Comparison of ENCODE assay signal across 9 mouse cellular contexts in the genomic region with DNA sequence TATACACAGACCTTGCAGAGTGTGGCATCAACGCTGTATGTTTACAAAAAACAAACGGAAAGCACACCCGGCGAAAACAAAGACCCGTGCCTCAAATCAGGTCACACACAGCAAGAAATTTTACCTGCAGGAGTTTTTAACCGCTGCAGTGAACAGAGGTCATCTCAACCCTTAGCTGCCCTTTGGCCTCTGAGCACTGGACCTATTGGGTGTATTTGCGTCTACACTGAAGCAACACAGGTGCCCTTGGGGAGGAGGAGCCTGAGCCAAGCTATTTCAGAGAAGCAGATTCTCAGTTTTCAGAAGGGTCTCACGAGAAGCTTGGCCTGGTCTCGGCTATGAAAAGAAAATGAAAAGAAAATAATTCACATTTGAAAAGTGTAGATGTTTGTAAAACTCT.
A peak's percentile ranks its signal among the peaks of the same experiment; 100 is the strongest.
DNase-seq lines count a peak whose midpoint lies in the region; ATAC-seq lines count a peak whose summit lies in the region.
"Had no signal": no experiment of that assay in that cellular context is flagged by ENCODE, and none has a peak within 500 bp of the region (broad histone marks: within the 10 kb centered on the region; RNA-seq: fewer than 3 reads in every experiment).

No protein-coding gene starts in this region.

- peak overlapping the region; percentile 81 for H3K4me2 ChIP-seq in kidney, embryonic 15.5 days
- H3K4me2 ChIP-seq in embryonic facial prominence, embryonic 15.5 days (replicated peaks), result peak overlapping the region; percentile 78; the same call in 1 of the 2 replicates
- H3K4me2 ChIP-seq in intestine, embryonic 15.5 days (replicated peaks), result peak overlapping the region; percentile 78; the same call in 1 of the 2 replicates
- peak overlapping the region; percentile 73 for H3K4me2 ChIP-seq in midbrain, embryonic 16.5 days (ENCODE audit: low read length)

- H3K9ac ChIP-seq in kidney, embryonic 15.5 days, result no peak overlapping the region
- no peak overlapping the region for H3K9ac ChIP-seq in embryonic facial prominence, embryonic 15.5 days
- no peak overlapping the region for H3K9ac ChIP-seq in intestine, embryonic 15.5 days
- no peak overlapping the region for H3K9ac ChIP-seq in midbrain, embryonic 16.5 days (ENCODE audit: low read depth, low read length)

- WGBS in kidney, embryonic 15.5 days, result 14% methylated on average over 9 of the region's 9 CpGs
- WGBS in embryonic facial prominence, embryonic 15.5 days, result 20% methylated on average over 9 of the region's 9 CpGs
- 25% methylated on average over 9 of the region's 9 CpGs for WGBS in intestine, embryonic 15.5 days
- 8% methylated on average over 9 of the region's 9 CpGs for WGBS in midbrain, embryonic 16.5 days

- no peaks in the 10 kb centered on the region for H3K36me3 ChIP-seq in kidney, embryonic 15.5 days
- H3K36me3 ChIP-seq in embryonic facial prominence, embryonic 15.5 days, result no peaks in the 10 kb centered on the region
- no peaks in the 10 kb centered on the region for H3K36me3 ChIP-seq in intestine, embryonic 15.5 days
- no peaks in the 10 kb centered on the region for H3K36me3 ChIP-seq in midbrain, embryonic 16.5 days (ENCODE audit: control insufficient read depth, insufficient read depth, low read length)

- H3K27ac ChIP-seq in kidney, embryonic 15.5 days, result peak overlapping the region; percentile 60; the same call in 1 of the 2 replicates
- H3K27ac ChIP-seq in embryonic facial prominence, embryonic 15.5 days (replicated peaks), result no peak overlapping the region
- H3K27ac ChIP-seq in intestine, embryonic 15.5 days, result no peak overlapping the region
- peak overlapping the region; percentile 43; the same call in 1 of the 2 replicates for H3K27ac ChIP-seq in midbrain, embryonic 16.5 days (ENCODE audit: low read length)

- DNase-seq in kidney, adult 8-10 months, result no peak
- DNase-seq in B cell, adult 2 months, result no peak
- DNase-seq in lung, postnatal 4 days, result no peak
- DNase-seq in left cerebral cortex, postnatal 25 days (ENCODE audit: low spot score in 2 of 2), result no peak

- intact Hi-C loops in left cerebral cortex, postnatal 25 days (cut with DNase I), result loop anchor here (1.0 to 5.0 kb wide), 3 partner anchors 60 to 770 kb away; no protein-coding TSS in a partner anchor

- no peaks in the 10 kb centered on the region for H3K9me3 ChIP-seq in kidney, embryonic 15.5 days (replicated peaks)
- H3K9me3 ChIP-seq in embryonic facial prominence, embryonic 15.5 days (replicated peaks), result no peaks in the 10 kb centered on the region
- no peaks in the 10 kb centered on the region for H3K9me3 ChIP-seq in intestine, embryonic 15.5 days
- H3K9me3 ChIP-seq in midbrain, embryonic 16.5 days (replicated peaks; ENCODE audit: control insufficient read depth, low read length, poor library complexity, severe bottlenecking), result no peaks in the 10 kb centered on the region

- ATAC-seq in kidney, embryonic 15.5 days (replicated peaks; ENCODE audit: low FRiP score), result no peak
- no peak for ATAC-seq in embryonic facial prominence, embryonic 15.5 days (ENCODE audit: insufficient number of reproducible peaks, low FRiP score, low TSS enrichment, low read depth)
- ATAC-seq in intestine, embryonic 15.5 days, result no peak
- ATAC-seq in midbrain, embryonic 16.5 days, result no peak

- peaks cover 3% of the 10 kb centered on the region; the same call in 1 of the 2 replicates for H3K27me3 ChIP-seq in kidney, embryonic 15.5 days
- H3K27me3 ChIP-seq in embryonic facial prominence, embryonic 15.5 days, result 0 out of 2 replicates have a peak, but pooled peaks cover 3% of the 10 kb centered on the region
- H3K27me3 ChIP-seq in intestine, embryonic 15.5 days (replicated peaks), result no peaks in the 10 kb centered on the region
- H3K27me3 ChIP-seq in midbrain, embryonic 16.5 days (ENCODE audit: control insufficient read depth, insufficient read depth, low read depth, low read length), result no peaks in the 10 kb centered on the region

- H3K4me1 ChIP-seq in kidney, embryonic 15.5 days, result peaks cover 20% of the 10 kb centered on the region
- H3K4me1 ChIP-seq in embryonic facial prominence, embryonic 15.5 days, result peaks cover 16% of the 10 kb centered on the region
- H3K4me1 ChIP-seq in intestine, embryonic 15.5 days (replicated peaks), result peaks cover 11% of the 10 kb centered on the region; the same call in 1 of the 2 replicates
- H3K4me1 ChIP-seq in midbrain, embryonic 16.5 days (ENCODE audit: control insufficient read depth, insufficient read depth, low read length), result peaks cover 12% of the 10 kb centered on the region

- H3K4me3 ChIP-seq in kidney, embryonic 15.5 days (replicated peaks), result peak overlapping the region; percentile 50; the same call in 1 of the 2 replicates
- no peak overlapping the region for H3K4me3 ChIP-seq in embryonic facial prominence, embryonic 15.5 days (replicated peaks)
- no peak overlapping the region for H3K4me3 ChIP-seq in intestine, embryonic 15.5 days (replicated peaks)
- no peak overlapping the region for H3K4me3 ChIP-seq in midbrain, embryonic 16.5 days (ENCODE audit: low read depth, low read length)
- H3K4me3 ChIP-seq: myocyte had no signal

Comparison
In these comparisons a context has a peak if more than half of its experiments do, and no peak if none do; other contexts are left out.
1. H3K27ac ChIP-seq: peak in kidney, embryonic 15.5 days (single experiment) and midbrain, embryonic 16.5 days (single experiment); none in embryonic facial prominence, embryonic 15.5 days (single experiment) and intestine, embryonic 15.5 days (single experiment).
2. Peak in every context shown above with its lines, with median percentiles within 50 percentile points of each other: H3K4me2 ChIP-seq.